Mouse (Mus musculus) lung, postnatal 25 days (tissue): ENCODE data around the gene Sept1.

ENCODE experiments used
- DNase-seq: peaks from one replicate; pipeline ENCODE4 v3.0.0; 2022; ENCODE audit warnings: low spot score

Sept1 gene

GRCm38 (mm10) chr7:127232622-127233367, at the start of gene Sept1, which contains the start of gene Zfp553:
Gene Sept1 (minus strand): TSS chr7:127233130.
Gene Zfp553 (plus strand): TSS chr7:127233061.
- peak; percentile 83 for DNase-seq

GRCm38 (mm10) chr7:127282190-127282589, 49.3 kb upstream of the Sept1 start:
- DNase-seq, result no peak

GRCm38 (mm10) chr7:127281114-127281513, 48.2 kb upstream of the Sept1 start:
- no peak for DNase-seq

- DNase-seq, result no peak
These were observed 47.2 kb upstream of the Sept1 start for GRCm38 (mm10) chr7:127280092-127280491.

- peak; percentile 61 for DNase-seq
These were observed 45.4 kb upstream of the Sept1 start for GRCm38 (mm10) chr7:127278311-127278710.

GRCm38 (mm10) chr7:127276519-127276961, 43.6 kb upstream of the Sept1 start:
- no peak for DNase-seq

GRCm38 (mm10) chr7:127273925-127274789, 41.2 kb upstream of the Sept1 start, which contains the start of gene Sephs2:
Gene Sephs2 (minus strand): TSS chr7:127274055.
- DNase-seq, result peak; percentile 96

- DNase-seq, result no peak
These were observed 40.4 kb upstream of the Sept1 start for GRCm38 (mm10) chr7:127273118-127273923.

- no peak for DNase-seq
These were observed 39.6 kb upstream of the Sept1 start for GRCm38 (mm10) chr7:127272566-127272965.

- no peak for DNase-seq
These were observed 38.2 kb upstream of the Sept1 start for GRCm38 (mm10) chr7:127271093-127271492.

- DNase-seq, result no peak
These were observed 37.7 kb upstream of the Sept1 start for GRCm38 (mm10) chr7:127270666-127271065.

- no peak for DNase-seq
These were observed 37.3 kb upstream of the Sept1 start for GRCm38 (mm10) chr7:127270256-127270655.

- no peak for DNase-seq
These were observed 30.6 kb upstream of the Sept1 start for GRCm38 (mm10) chr7:127263526-127263925.

- DNase-seq, result no peak
These were observed 29.5 kb upstream of the Sept1 start for GRCm38 (mm10) chr7:127262218-127262961.

GRCm38 (mm10) chr7:127260309-127261111, 27.6 kb upstream of the Sept1 start, which contains the start of gene Dctpp1:
Gene Dctpp1 (minus strand): TSS chr7:127260709.
- peak; percentile 99 for DNase-seq

- DNase-seq, result no peak
These were observed 26.4 kb upstream of the Sept1 start for GRCm38 (mm10) chr7:127259186-127259905.

- DNase-seq, result no peak
These were observed 23.6 kb upstream of the Sept1 start for GRCm38 (mm10) chr7:127256518-127256917.

GRCm38 (mm10) chr7:127255965-127256364, 23.0 kb upstream of the Sept1 start:
- no peak for DNase-seq

- DNase-seq, result no peak
These were observed 22.1 kb upstream of the Sept1 start for GRCm38 (mm10) chr7:127255008-127255407.
